Mouse (Mus musculus) heart, postnatal 0 days (tissue): ENCODE results near the gene Rpl18a.

Experiments
- CTCF ChIP-seq: IDR thresholded peaks from 2 replicates; pipeline ENCODE4 v1.5.1; 2016; ENCODE audit warnings: antibody characterized with exemption, control low read depth, low read depth
- EP300 ChIP-seq: IDR thresholded peaks from 2 replicates; pipeline ENCODE4 v1.6.1; 2016; ENCODE audit warnings: antibody characterized with exemption, low read depth

DNA sequence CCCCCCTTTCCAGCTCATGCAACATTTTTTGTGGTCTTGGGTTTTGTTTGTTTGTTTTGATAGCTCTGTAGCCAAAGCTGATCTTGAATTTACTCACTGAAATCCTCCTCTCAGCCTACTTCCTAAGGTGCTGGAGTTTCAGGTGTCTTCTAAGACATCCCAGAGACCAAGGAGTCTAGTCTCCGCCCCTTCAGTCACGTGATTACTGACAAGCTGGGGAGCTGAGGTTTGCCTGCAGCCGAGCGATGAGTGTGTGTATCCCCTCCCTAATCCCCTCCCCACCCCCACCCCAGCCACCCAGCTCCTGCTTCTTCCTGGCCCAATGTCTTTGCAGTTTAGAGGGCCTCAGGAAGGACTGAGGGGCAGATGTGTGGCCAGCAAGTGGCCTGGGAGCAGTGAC lies 39.7 kb downstream of the Rpl18a start:
- no peak for TF ChIP-seq CTCF
- no peak for TF ChIP-seq EP300
